ENCODE assay signal across 14 mouse cellular contexts in the genomic region with DNA sequence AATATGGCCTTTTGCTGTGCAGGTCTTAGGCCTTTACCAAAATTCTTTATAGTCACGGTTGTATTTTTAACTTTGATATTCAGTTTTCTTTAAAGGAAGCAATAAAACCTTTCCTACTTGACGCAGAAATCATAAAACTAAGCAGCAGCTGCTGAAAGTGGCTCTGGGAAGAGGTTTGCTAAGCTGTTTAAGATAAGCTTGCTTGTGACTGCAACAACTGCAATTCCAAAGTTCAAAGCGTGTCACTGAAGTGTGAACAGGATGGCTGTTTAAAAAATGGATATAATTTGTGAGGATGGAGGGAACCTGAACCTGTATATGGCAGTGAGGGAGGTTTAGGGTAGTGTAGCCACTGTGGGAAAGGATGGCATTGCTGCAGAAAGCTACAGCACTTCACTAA. TPM values are rescaled to one million over a fixed set of nuclear protein-coding genes. Genes with fewer than 3 reads are reported as not detected.
"Had no signal": no experiment of that assay in that cellular context is flagged by ENCODE, and none has a peak within 500 bp of the region (broad histone marks: within the 10 kb centered on the region; RNA-seq: fewer than 3 reads in every experiment).

No protein-coding gene starts in this region.

- H3K4me3 ChIP-seq: limb, embryonic 13.5 days; liver, embryonic 13.5 days; lung, embryonic 15.5 days; megakaryocyte, embryonic 14.5 days; myocyte; neural tube, embryonic 15.5 days had no signal

- H3K9me3 ChIP-seq: limb, embryonic 13.5 days; liver, embryonic 13.5 days; lung, embryonic 15.5 days; megakaryocyte, embryonic 14.5 days; neural tube, embryonic 15.5 days had no signal

- H3K9ac ChIP-seq: limb, embryonic 13.5 days; liver, embryonic 13.5 days; lung, embryonic 15.5 days; neural tube, embryonic 15.5 days had no signal

- ATAC-seq: hindbrain, postnatal 0 days had no signal

- H3K4me2 ChIP-seq: limb, embryonic 13.5 days; liver, embryonic 13.5 days; lung, embryonic 15.5 days; neural tube, embryonic 15.5 days had no signal

- H3K27me3 ChIP-seq: limb, embryonic 13.5 days; liver, embryonic 13.5 days; lung, embryonic 15.5 days; megakaryocyte, embryonic 14.5 days; neural tube, embryonic 15.5 days had no signal

- DNase-seq: kidney, adult 8-10 months; kidney, postnatal 25 days; liver, embryonic 13.5 days; lung, postnatal 14 days; midbrain, embryonic 14.5 days; thymus, postnatal 14 days had no signal

- H3K27ac ChIP-seq: hindbrain, postnatal 0 days; limb, embryonic 13.5 days; liver, embryonic 13.5 days; lung, embryonic 15.5 days; macrophage; neural tube, embryonic 15.5 days; stomach, postnatal 0 days had no signal

RNA-seq across cellular contexts. Expression of a gene that starts 31.1 kb away (rescaled TPM):
- polyA plus RNA-seq: macrophage, myocyte had no signal
